ENCODE assay signal across 8 mouse cellular contexts in the genomic region with DNA sequence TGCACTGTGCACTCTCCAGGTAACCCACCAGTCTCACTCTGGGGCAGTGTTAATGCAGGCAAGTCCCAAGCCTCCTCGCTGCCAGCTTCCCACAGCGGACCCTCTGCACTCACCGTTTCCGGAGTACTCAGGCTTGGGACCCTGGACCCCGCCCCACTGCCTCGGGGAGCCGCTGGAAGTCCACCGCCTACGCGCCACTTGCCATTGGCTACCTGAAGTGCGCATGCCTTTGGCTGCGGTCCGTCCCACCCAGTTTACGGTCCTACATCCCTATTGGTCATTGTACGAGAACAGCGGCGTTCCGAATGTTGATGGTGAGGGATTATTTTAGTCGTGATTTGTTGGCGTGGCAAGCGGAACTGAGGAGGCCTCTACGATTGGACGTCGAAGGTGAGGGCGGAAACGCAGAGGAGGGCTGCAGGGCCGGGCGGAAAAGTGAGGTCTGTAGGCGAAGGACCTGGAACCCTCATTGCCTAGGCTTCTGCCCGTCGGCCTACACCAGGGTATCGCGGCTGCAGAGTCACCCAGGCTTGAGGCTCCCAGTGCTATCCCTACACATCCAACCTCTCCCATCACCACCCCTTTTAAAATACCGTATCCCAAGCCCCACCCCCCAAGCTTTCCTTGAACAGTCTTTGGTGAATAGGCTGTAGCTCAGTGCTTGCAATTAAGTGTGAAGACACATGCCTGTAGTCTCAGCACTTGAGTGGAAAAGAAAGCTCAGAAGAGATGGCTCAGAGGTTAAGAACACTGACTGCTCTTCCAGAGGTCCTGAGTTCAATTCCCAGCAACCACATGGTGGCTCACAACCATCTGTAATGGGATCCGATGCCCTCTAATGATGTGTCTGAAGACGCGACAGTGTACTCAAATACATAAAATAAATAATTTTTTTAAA. TPM values are rescaled to one million over a fixed set of nuclear protein-coding genes. Genes with fewer than 3 reads are reported as not detected.
DNase-seq lines count a peak whose midpoint lies in the region; ATAC-seq lines count a peak whose summit lies in the region.

A gene (minus strand): TSS at position 185 of the 898 bp plus-strand sequence.

- H3K36me3 ChIP-seq in hindbrain, embryonic 16.5 days (ENCODE audit: control insufficient read depth, insufficient read depth, low read length): peaks cover 8% of the 10 kb centered on the region
- H3K36me3 ChIP-seq in macrophage (ENCODE audit: inconsistent target): peaks cover 19% of the 10 kb centered on the region; the same call in 1 of the 2 replicates

- peaks cover 36% of the 10 kb centered on the region for H3K79me2 ChIP-seq in macrophage (ENCODE audit: inconsistent target)

- DNase-seq in WW6 (ENCODE audit: low read depth, low spot score): peak; percentile 96
- DNase-seq in cerebellum, postnatal 4 days (ENCODE audit: low spot score in 2 of 2): peak; percentile 66 to 79
- peak; percentile 94 for DNase-seq in gastrocnemius, adult 18-20 months (ENCODE audit: low spot score)
- peak; percentile 87 to 91 for DNase-seq in left cerebral cortex, adult 18-20 months (ENCODE audit: low spot score in 2 of 2)
- peak; percentile 96 for DNase-seq in right cerebral cortex, adult 18-20 months
- DNase-seq in urinary bladder, postnatal 10 days (ENCODE audit: low spot score): peak; percentile 63

- peak within 1 kb of the TSS; percentile 78 for H3K4me3 ChIP-seq in hindbrain, embryonic 16.5 days (ENCODE audit: low read length)
- H3K4me3 ChIP-seq in macrophage (ENCODE audit: inconsistent target): peak within 1 kb of the TSS; percentile 94

- peaks cover 8% of the 10 kb centered on the region for H3K4me1 ChIP-seq in hindbrain, embryonic 16.5 days (ENCODE audit: control insufficient read depth, insufficient read depth, low read depth, low read length)

- peak; percentile 98 for ATAC-seq in hindbrain, embryonic 16.5 days

- H3K9me3 ChIP-seq in hindbrain, embryonic 16.5 days (ENCODE audit: control insufficient read depth, low read length): no peaks in the 10 kb centered on the region

- peak within 1 kb of the TSS; percentile 84 for H3K4me2 ChIP-seq in hindbrain, embryonic 16.5 days (ENCODE audit: low read length)

- no peaks in the 10 kb centered on the region for H3K27me3 ChIP-seq in hindbrain, embryonic 16.5 days (replicated peaks; ENCODE audit: control insufficient read depth, insufficient read depth, low read length)

- peak within 1 kb of the TSS; percentile 9; the same call in 1 of the 2 replicates for H3K27ac ChIP-seq in hindbrain, embryonic 16.5 days (ENCODE audit: low read depth, low read length)
- H3K27ac ChIP-seq in macrophage: peak within 1 kb of the TSS; percentile 69

- WGBS in hindbrain, embryonic 16.5 days: 6% methylated on average over 36 of the region's 37 CpGs
- WGBS in macrophage (ENCODE audit: missing documents): 6% methylated on average over 37 of the region's 37 CpGs

- H3K9ac ChIP-seq in hindbrain, embryonic 16.5 days (ENCODE audit: low read depth, low read length): peak within 1 kb of the TSS; percentile 73

RNA-seq across cellular contexts. Expression of the gene that starts here (rescaled TPM):
- 1 to 10 TPM; 5.0 to 6.1 TPM for total RNA-seq in gastrocnemius, adult 18-20 months (2021)
- polyA plus RNA-seq in hindbrain, embryonic 16.5 days (2015; fragmentation: Nextera tagmentation; extraction: Ambion mirVana): 9.5 and 10.5 TPM in 2 replicates
- 10 to 100 TPM; 12.6 to 12.7 TPM for total RNA-seq in left cerebral cortex, adult 18-20 months (2021)
- 100 to 1,000 TPM; 145 to 475 (median 281) TPM for total RNA-seq in macrophage (2018; cell fraction: chromatin; rRNA removed)
- total RNA-seq in macrophage (2018; cell fraction: cytosol; rRNA removed): 100 to 1,000 TPM in 1 of 26 experiments, 10 to 100 TPM in 25; 31.2 to 105 (median 49.4) TPM
- total RNA-seq in macrophage (2018; cell fraction: nucleus; rRNA removed): 100 to 1,000 TPM; 118 to 306 (median 168) TPM
- 22.8 to 47.7 TPM (median 23.6 TPM) in 3 replicates for polyA plus RNA-seq in macrophage (2018)

Comparison
In these comparisons a context has a peak if more than half of its experiments do, and no peak if none do; other contexts are left out.
1. Peak in every context shown above with its lines: DNase-seq, ATAC-seq, H3K4me3 ChIP-seq and H3K27ac ChIP-seq.